Mouse (Mus musculus): ENCODE data around the gene Tpcn2.

Tpcn2 gene

GRCm38 (mm10) chr7:145298666-145299490, 15.1 kb upstream of the Tpcn2 start:
- DNase-seq: no peak

- no peak for DNase-seq
Observed at GRCm38 (mm10) chr7:145293859-145294258, 10.0 kb upstream of the Tpcn2 start.

GRCm38 (mm10) chr7:145292726-145293125, 8.9 kb upstream of the Tpcn2 start:
- no peak for DNase-seq

GRCm38 (mm10) chr7:145291847-145292246, 8.0 kb upstream of the Tpcn2 start:
- DNase-seq: no peak

- DNase-seq: no peak
Observed at GRCm38 (mm10) chr7:145289302-145289701, 5.5 kb upstream of the Tpcn2 start.

- no peak for DNase-seq
Observed at GRCm38 (mm10) chr7:145287410-145287809, 3.6 kb upstream of the Tpcn2 start.

- DNase-seq: no peak
Observed at GRCm38 (mm10) chr7:145285476-145285875, 1.7 kb upstream of the Tpcn2 start.

GRCm38 (mm10) chr7:145284293-145284692, 482 bp upstream of the Tpcn2 start:
- DNase-seq: no peak

GRCm38 (mm10) chr7:145283041-145283440, 770 bp downstream of the Tpcn2 start:
- DNase-seq: no peak

GRCm38 (mm10) chr7:145281396-145281795, 2.4 kb downstream of the Tpcn2 start:
- no peak for DNase-seq

- no peak for DNase-seq
Observed at GRCm38 (mm10) chr7:145275488-145275887, 8.3 kb downstream of the Tpcn2 start.

GRCm38 (mm10) chr7:145270955-145271354, 12.9 kb downstream of the Tpcn2 start:
- no peak for DNase-seq

- no peak for DNase-seq
Observed at GRCm38 (mm10) chr7:145268890-145269289, 14.9 kb downstream of the Tpcn2 start.

- DNase-seq: no peak
Observed at GRCm38 (mm10) chr7:145266011-145266410, 17.8 kb downstream of the Tpcn2 start.

- DNase-seq: no peak
Observed at GRCm38 (mm10) chr7:145264202-145264601, 19.6 kb downstream of the Tpcn2 start.

- DNase-seq: no peak
Observed at GRCm38 (mm10) chr7:145256092-145256491, 27.7 kb downstream of the Tpcn2 start.

GRCm38 (mm10) chr7:145253986-145254630, 29.7 kb downstream of the Tpcn2 start:
- no peak for DNase-seq

- DNase-seq: peak in 1 of 2 experiments; percentile 16
Observed at GRCm38 (mm10) chr7:145252715-145253476, 30.9 kb downstream of the Tpcn2 start.

- no peak for DNase-seq
Observed at GRCm38 (mm10) chr7:145250225-145250624, 33.6 kb downstream of the Tpcn2 start.

GRCm38 (mm10) chr7:145248911-145249310, 34.9 kb downstream of the Tpcn2 start:
- DNase-seq: no peak

GRCm38 (mm10) chr7:145242851-145243712, 40.7 kb downstream of the Tpcn2 start:
- DNase-seq: peak; percentile 24 to 31

- DNase-seq: no peak
Observed at GRCm38 (mm10) chr7:145242028-145242427, 41.8 kb downstream of the Tpcn2 start.
